Mouse (Mus musculus) bone marrow macrophage, adult 2 months (primary cell): Measurements from ENCODE around the gene Ddah2.

ENCODE experiments used
- CTCF ChIP-seq: IDR thresholded peaks from 2 replicates; pipeline ENCODE4 v1.5.1; 2012; ENCODE audit warnings: low read depth, mild to moderate bottlenecking, low read length, moderate library complexity
- POLR2A ChIP-seq: IDR thresholded peaks from 2 replicates; pipeline ENCODE4 v1.6.1; 2012; ENCODE audit warnings: mild to moderate bottlenecking, low read depth, low read length, borderline replicate concordance

DNA sequence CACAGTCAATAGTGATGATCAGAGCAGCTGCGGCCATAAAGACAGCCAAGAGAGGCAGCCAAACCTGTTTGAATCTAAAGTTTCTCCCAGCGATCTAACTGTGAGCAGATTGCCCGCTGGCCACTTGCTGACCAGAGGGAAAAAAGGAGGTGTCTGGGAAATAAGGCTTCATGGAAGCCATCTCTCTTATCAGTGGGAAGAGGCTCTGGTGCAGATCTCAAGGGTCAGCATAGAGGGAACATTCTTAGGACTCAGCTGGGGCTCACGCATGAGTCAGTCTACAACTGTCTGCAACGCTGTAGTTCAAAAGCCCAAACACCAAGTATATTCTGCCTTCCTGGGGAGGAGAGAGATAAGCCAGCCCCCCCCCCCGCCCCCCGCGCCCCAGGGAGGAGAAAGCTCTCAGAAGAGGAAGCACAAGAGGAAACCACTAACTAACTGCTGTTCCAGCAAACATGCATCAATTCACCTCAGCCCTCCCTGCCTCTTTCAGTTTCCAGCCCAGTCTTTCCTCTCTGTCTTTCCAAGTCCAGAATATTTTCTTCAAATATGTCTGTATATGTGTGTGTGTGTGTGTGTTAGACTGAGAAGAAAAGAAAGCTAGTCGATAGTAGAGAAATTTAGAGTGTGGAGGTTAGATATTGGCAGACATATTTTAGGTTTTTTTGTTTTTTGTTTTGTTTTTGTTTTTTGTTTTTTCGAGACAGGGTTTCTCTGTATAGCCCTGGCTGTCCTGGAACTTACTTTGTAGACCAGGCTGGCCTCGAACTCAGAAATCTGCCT, 10.5 kb upstream of the Ddah2 start:
- no peak for TF ChIP-seq CTCF
- 0 out of 2 replicates have a peak, but pooled peaks have one; percentile 19 for TF ChIP-seq POLR2A
